10 mouse cellular contexts compared by ENCODE assay signal in genomic region chr4:137375314-137376278, GRCm38 (mm10). TPM values are rescaled to one million over a fixed set of nuclear protein-coding genes. Genes with fewer than 3 reads are reported as not detected.
DNase-seq lines count a peak whose midpoint lies in the region; ATAC-seq and TF ChIP-seq lines count a peak whose summit lies in the region.
"Had no signal": no experiment of that assay in that cellular context is flagged by ENCODE, and none has a peak within 500 bp of the region (broad histone marks: within the 10 kb centered on the region; RNA-seq: fewer than 3 reads in every experiment).

No protein-coding gene starts in this region.

- H3K27me3 ChIP-seq in hindbrain, embryonic 12.5 days: no peaks in the 10 kb centered on the region
- no peaks in the 10 kb centered on the region for H3K27me3 ChIP-seq in hindbrain, embryonic 14.5 days (ENCODE audit: control insufficient read depth, insufficient read depth, low read length)
- H3K27me3 ChIP-seq in ES-Bruce4 (ENCODE audit: control insufficient read depth, insufficient read depth, low read length, poor library complexity, severe bottlenecking): no peaks in the 10 kb centered on the region
- no peaks in the 10 kb centered on the region for H3K27me3 ChIP-seq in forebrain, embryonic 13.5 days

- no peak overlapping the region for H3K4me2 ChIP-seq in hindbrain, embryonic 12.5 days (replicated peaks)
- no peak overlapping the region for H3K4me2 ChIP-seq in hindbrain, embryonic 14.5 days (replicated peaks)
- no peak overlapping the region for H3K4me2 ChIP-seq in forebrain, embryonic 13.5 days

- no peaks in the 10 kb centered on the region for H3K9me3 ChIP-seq in hindbrain, embryonic 12.5 days (replicated peaks)
- no peaks in the 10 kb centered on the region for H3K9me3 ChIP-seq in hindbrain, embryonic 14.5 days (ENCODE audit: control insufficient read depth, low read length)
- H3K9me3 ChIP-seq in ES-Bruce4 (replicated peaks; ENCODE audit: control insufficient read depth, insufficient read depth, low read length, poor library complexity, severe bottlenecking): no peaks in the 10 kb centered on the region
- H3K9me3 ChIP-seq in forebrain, embryonic 13.5 days (replicated peaks): no peaks in the 10 kb centered on the region

- no peak for TF ChIP-seq POLR2A in ES-Bruce4 (IDR thresholded peaks at IDR 0.05; ENCODE audit: insufficient read depth, low read length)

- no peak overlapping the region for H3K4me3 ChIP-seq in hindbrain, embryonic 12.5 days
- no peak overlapping the region for H3K4me3 ChIP-seq in hindbrain, embryonic 14.5 days (replicated peaks; ENCODE audit: low read length)
- no peak overlapping the region for H3K4me3 ChIP-seq in ES-Bruce4 (ENCODE audit: low read depth, low read length)
- H3K4me3 ChIP-seq in forebrain, embryonic 13.5 days: no peak overlapping the region

- H3K4me1 ChIP-seq in hindbrain, embryonic 12.5 days: 0 out of 2 replicates have a peak, but pooled peaks cover under 1% of the 10 kb centered on the region
- no peaks in the 10 kb centered on the region for H3K4me1 ChIP-seq in hindbrain, embryonic 14.5 days (replicated peaks; ENCODE audit: control insufficient read depth, insufficient read depth, low read length)
- H3K4me1 ChIP-seq in ES-Bruce4 (ENCODE audit: control insufficient read depth, insufficient read depth, low read length): peaks cover 3% of the 10 kb centered on the region
- H3K4me1 ChIP-seq in forebrain, embryonic 13.5 days: peaks cover under 1% of the 10 kb centered on the region; the same call in 1 of the 2 replicates

- 54% methylated on average over 19 of the region's 19 CpGs for WGBS in hindbrain, embryonic 12.5 days
- WGBS in hindbrain, embryonic 14.5 days: 62% methylated on average over 19 of the region's 19 CpGs
- WGBS in forebrain, embryonic 13.5 days: 67% methylated on average over 19 of the region's 19 CpGs

- TF ChIP-seq EP300 in ES-Bruce4 (IDR thresholded peaks at IDR 0.05; ENCODE audit: insufficient read depth, low read depth, low read length): no peak

- no peak for TF ChIP-seq CTCF in ES-Bruce4 (IDR thresholded peaks at IDR 0.05; ENCODE audit: low read depth, low read length)

- no peak for DNase-seq in hindbrain, embryonic 14.5 days (ENCODE audit: low spot score)
- peak; percentile 54 for DNase-seq in 416B (ENCODE audit: low read depth)
- peak; percentile 62 for DNase-seq in gastrocnemius, postnatal 25 days
- DNase-seq in thymus, adult 18-20 months: no peak

- no peak overlapping the region for H3K9ac ChIP-seq in hindbrain, embryonic 12.5 days
- H3K9ac ChIP-seq in hindbrain, embryonic 14.5 days: no peak overlapping the region
- no peak overlapping the region for H3K9ac ChIP-seq in ES-Bruce4 (ENCODE audit: low read depth, poor library complexity, severe bottlenecking)
- no peak overlapping the region for H3K9ac ChIP-seq in forebrain, embryonic 13.5 days

- ATAC-seq in hindbrain, embryonic 12.5 days (ENCODE audit: low FRiP score): no peak
- no peak for ATAC-seq in hindbrain, embryonic 14.5 days (ENCODE audit: low FRiP score)
- ATAC-seq in megakaryocyte progenitor cell, adult 5-6 weeks (replicated peaks; ENCODE audit: poor library complexity): no peak
- no peak for ATAC-seq in forebrain, embryonic 13.5 days

- H3K36me3 ChIP-seq in hindbrain, embryonic 12.5 days: no peaks in the 10 kb centered on the region
- no peaks in the 10 kb centered on the region for H3K36me3 ChIP-seq in hindbrain, embryonic 14.5 days (replicated peaks; ENCODE audit: control insufficient read depth, insufficient read depth)
- H3K36me3 ChIP-seq in ES-Bruce4 (ENCODE audit: control insufficient read depth, insufficient read depth, low read length, poor library complexity, severe bottlenecking): no peaks in the 10 kb centered on the region
- H3K36me3 ChIP-seq in forebrain, embryonic 13.5 days (ENCODE audit: poor library complexity, severe bottlenecking): no peaks in the 10 kb centered on the region

- 0 out of 2 replicates have a peak overlapping the region, but pooled peaks have one; percentile 24 for H3K27ac ChIP-seq in hindbrain, embryonic 12.5 days
- no peak overlapping the region for H3K27ac ChIP-seq in hindbrain, embryonic 14.5 days
- peak overlapping the region; percentile 0; the same call in 1 of the 2 replicates for H3K27ac ChIP-seq in ES-Bruce4 (ENCODE audit: insufficient read depth, low read length)
- no peak overlapping the region for H3K27ac ChIP-seq in forebrain, embryonic 13.5 days

RNA-seq across cellular contexts. Expression of gene Cdc42, which starts 18.1 kb away (rescaled TPM):
- 666 and 694 TPM in 2 replicates for polyA plus RNA-seq in hindbrain, embryonic 12.5 days (2016; fragmentation: Nextera tagmentation; extraction: Ambion mirVana)
- polyA plus RNA-seq in hindbrain, embryonic 14.5 days (2014; fragmentation: Nextera tagmentation; extraction: Ambion mirVana): 1,007 and 1,073 TPM in 2 replicates
- 462 and 476 TPM in 2 replicates for polyA plus RNA-seq in ES-Bruce4 (2011; ENCODE audit: insufficient read depth, insufficient read length, low read depth, missing spikeins)
- 100 to 1,000 TPM; 159 to 174 TPM for total RNA-seq in gastrocnemius, postnatal 25 days (2021)
- 610 and 655 TPM in 2 replicates for total RNA-seq in megakaryocyte progenitor cell, adult 5-6 weeks (2015)
- total RNA-seq in megakaryocyte progenitor cell, adult 5-6 weeks (2017): 471 and 517 TPM in 2 replicates
- polyA plus RNA-seq in forebrain, embryonic 13.5 days (2015; fragmentation: Nextera tagmentation; extraction: Ambion mirVana): 670 and 681 TPM in 2 replicates

RNA-seq across cellular contexts. Expression of gene Cela3a, which starts 34.0 kb away (rescaled TPM):
- not detected in 2 replicates for polyA plus RNA-seq in hindbrain, embryonic 12.5 days (2016; fragmentation: Nextera tagmentation; extraction: Ambion mirVana)
- polyA plus RNA-seq in hindbrain, embryonic 14.5 days (2014; fragmentation: Nextera tagmentation; extraction: Ambion mirVana): not detected in 2 replicates
- not detected in 2 replicates for polyA plus RNA-seq in ES-Bruce4 (2011; ENCODE audit: insufficient read depth, insufficient read length, low read depth, missing spikeins)
- not detected for total RNA-seq in gastrocnemius, postnatal 25 days (2021)
- total RNA-seq in megakaryocyte progenitor cell, adult 5-6 weeks (2015): not detected in 2 replicates
- not detected in 2 replicates for total RNA-seq in megakaryocyte progenitor cell, adult 5-6 weeks (2017)
- not detected in 2 replicates for polyA plus RNA-seq in forebrain, embryonic 13.5 days (2015; fragmentation: Nextera tagmentation; extraction: Ambion mirVana)
- total RNA-seq: gastrocnemius, adult 8-10 months; left cerebral cortex, postnatal 14 days had no signal

RNA-seq across cellular contexts. Expression of gene Cela3b, which starts 54.7 kb away (rescaled TPM):
- polyA plus RNA-seq in hindbrain, embryonic 12.5 days (2016; fragmentation: Nextera tagmentation; extraction: Ambion mirVana): not detected in 2 replicates
- not detected in 2 replicates for polyA plus RNA-seq in hindbrain, embryonic 14.5 days (2014; fragmentation: Nextera tagmentation; extraction: Ambion mirVana)
- polyA plus RNA-seq in ES-Bruce4 (2011; ENCODE audit: insufficient read depth, insufficient read length, low read depth, missing spikeins): not detected in 2 replicates
- not detected for total RNA-seq in gastrocnemius, postnatal 25 days (2021)
- not detected in 2 replicates for total RNA-seq in megakaryocyte progenitor cell, adult 5-6 weeks (2015)
- total RNA-seq in megakaryocyte progenitor cell, adult 5-6 weeks (2017): not detected in 2 replicates
- polyA plus RNA-seq in forebrain, embryonic 13.5 days (2015; fragmentation: Nextera tagmentation; extraction: Ambion mirVana): not detected in 2 replicates
- total RNA-seq: gastrocnemius, adult 8-10 months; left cerebral cortex, postnatal 14 days had no signal

Comparison
In these comparisons a context has a peak if more than half of its experiments do, and no peak if none do; other contexts are left out.
1. H3K27ac ChIP-seq: peak in hindbrain, embryonic 12.5 days (single experiment) and ES-Bruce4 (single experiment); none in hindbrain, embryonic 14.5 days (single experiment) and forebrain, embryonic 13.5 days (single experiment).
2. DNase-seq: peak in 416B (single experiment) and gastrocnemius, postnatal 25 days (single experiment); none in hindbrain, embryonic 14.5 days (single experiment) and thymus, adult 18-20 months (0 of 2).